Mouse (Mus musculus) hindbrain, embryonic 12.5 days (tissue): ENCODE data around the gene Pde4d. TPM values are rescaled to one million over a fixed set of nuclear protein-coding genes. Genes with fewer than 3 reads are reported as not detected.

ENCODE experiments used
- ATAC-seq: fragments of 200-750 bp; cut with Nextera tagmentation; 2 replicates; pipeline ENCODE4 v1.8.0; 2017; ENCODE audit warnings: moderate TSS enrichment; ENCODE audit not compliant: low FRiP score
- H3K27ac ChIP-seq: fragments of 300-500 bp; sonication (generic); 2 replicates; pipeline ENCODE4 v1.5.1; 2016; ENCODE audit warnings: mild to moderate bottlenecking
- H3K27me3 ChIP-seq: fragments of 300-500 bp; sonication (generic); 2 replicates; pipeline ENCODE4 v1.6.1; 2016; ENCODE audit warnings: mild to moderate bottlenecking
- H3K36me3 ChIP-seq: fragments of 300-500 bp; sonication (generic); 2 replicates; pipeline ENCODE4 v1.6.1; 2016; ENCODE audit warnings: mild to moderate bottlenecking
- H3K4me1 ChIP-seq: fragments of 300-500 bp; sonication (generic); 2 replicates; pipeline ENCODE4 v1.6.1; 2016
- H3K4me2 ChIP-seq: fragments of 300-500 bp; sonication (generic); replicated peaks from 2 replicates; pipeline ENCODE4 v1.6.1; 2016; ENCODE audit warnings: mild to moderate bottlenecking
- H3K4me3 ChIP-seq: fragments of 300-500 bp; sonication (generic); 2 replicates; pipeline ENCODE4 v1.5.1; 2016; ENCODE audit warnings: mild to moderate bottlenecking
- H3K9ac ChIP-seq: fragments of 300-500 bp; sonication (generic); 2 replicates; pipeline ENCODE4 v1.6.1; 2016; ENCODE audit warnings: mild to moderate bottlenecking, moderate library complexity
- H3K9me3 ChIP-seq: fragments of 300-500 bp; sonication (generic); replicated peaks from 2 replicates; pipeline ENCODE4 v1.6.1; 2016; ENCODE audit warnings: mild to moderate bottlenecking
- WGBS: fragments of 180-500 bp; shearing (Covaris S2); methylation state at CpG from one replicate; pipeline ENCODE4 v1.1.7; 2016; 5-methylcytosine and 5-hydroxymethylcytosine counted together
- polyA plus RNA-seq: library from polyadenylated mRNA; unstranded; fragments of >200 nt; fragmentation: Nextera tagmentation; extraction: Ambion mirVana; gene quantifications from 2 replicates; pipeline ENCODE4 v1.2.1, GENCODE M21; 2016

The Pde4d gene
- polyA plus RNA-seq, 1 experiment from 2014 or later, result 20.6 TPM

- Histone ChIP-seq H3K9me3 (no peaks in the 10 kb centered on the region), H3K4me3 (no peak overlapping the region), H3K9ac (no peak overlapping the region), H3K4me2 (no peak overlapping the region), H3K36me3 (no peaks in the 10 kb centered on the region), H3K4me1 (no peaks in the 10 kb centered on the region), H3K27me3 (no peaks in the 10 kb centered on the region), H3K27ac (no peak overlapping the region)
- 73% methylated on average over 5 of the region's 5 CpGs for WGBS
- ATAC-seq, result no peak
Measured at GRCm38 (mm10) chr13:109548263-109548662, 1098.5 kb downstream of the Pde4d start.

GRCm38 (mm10) chr13:109548771-109549555 is 1099.2 kb downstream of the Pde4d start:
- Histone ChIP-seq H3K4me1 (no peaks in the 10 kb centered on the region), H3K36me3 (no peaks in the 10 kb centered on the region), H3K27ac (0 out of 2 replicates have a peak overlapping the region, but pooled peaks have one; percentile 44), H3K4me2 (no peak overlapping the region), H3K4me3 (no peak overlapping the region), H3K9ac (no peak overlapping the region), H3K9me3 (no peaks in the 10 kb centered on the region), H3K27me3 (no peaks in the 10 kb centered on the region)
- no peak for ATAC-seq
- WGBS, result 76% methylated on average over 11 of the region's 11 CpGs

GRCm38 (mm10) chr13:109551836-109552235 is 1102.1 kb downstream of the Pde4d start:
- no peaks in the 10 kb centered on the region for H3K27me3 ChIP-seq
- H3K9ac ChIP-seq, result no peak overlapping the region
- ATAC-seq, result no peak
- no peaks in the 10 kb centered on the region for H3K9me3 ChIP-seq
- no peak overlapping the region for H3K27ac ChIP-seq
- H3K36me3 ChIP-seq, result no peaks in the 10 kb centered on the region
- no peak overlapping the region for H3K4me2 ChIP-seq
- no peaks in the 10 kb centered on the region for H3K4me1 ChIP-seq
- no peak overlapping the region for H3K4me3 ChIP-seq
- WGBS, result 74% methylated on average over 3 of the region's 3 CpGs

GRCm38 (mm10) chr13:109555513-109555912 is 1105.8 kb downstream of the Pde4d start:
- no peak for ATAC-seq
- 77% methylated on average over 5 of the region's 5 CpGs for WGBS
- Histone ChIP-seq H3K9ac (no peak overlapping the region), H3K27ac (no peak overlapping the region), H3K4me2 (no peak overlapping the region), H3K4me3 (no peak overlapping the region), H3K4me1 (no peaks in the 10 kb centered on the region), H3K27me3 (no peaks in the 10 kb centered on the region), H3K36me3 (no peaks in the 10 kb centered on the region), H3K9me3 (no peaks in the 10 kb centered on the region)

- Histone ChIP-seq H3K36me3 (no peaks in the 10 kb centered on the region), H3K27ac (no peak overlapping the region), H3K4me2 (no peak overlapping the region), H3K27me3 (no peaks in the 10 kb centered on the region), H3K4me3 (no peak overlapping the region), H3K9ac (no peak overlapping the region), H3K9me3 (no peaks in the 10 kb centered on the region), H3K4me1 (no peaks in the 10 kb centered on the region)
- no peak for ATAC-seq
- WGBS, result 84% methylated on average over 4 of the region's 4 CpGs
Measured at GRCm38 (mm10) chr13:109556853-109557252, 1107.1 kb downstream of the Pde4d start.

GRCm38 (mm10) chr13:109558341-109559257 is 1108.9 kb downstream of the Pde4d start:
- WGBS, result 74% methylated on average over 12 of the region's 12 CpGs
- ATAC-seq, result no peak
- Histone ChIP-seq H3K4me2 (no peak overlapping the region), H3K4me3 (no peak overlapping the region), H3K36me3 (no peaks in the 10 kb centered on the region), H3K27ac (no peak overlapping the region), H3K9me3 (no peaks in the 10 kb centered on the region), H3K9ac (no peak overlapping the region), H3K27me3 (no peaks in the 10 kb centered on the region), H3K4me1 (no peaks in the 10 kb centered on the region)

GRCm38 (mm10) chr13:109560261-109560660 is 1110.5 kb downstream of the Pde4d start:
- H3K9ac ChIP-seq, result no peak overlapping the region
- no peak for ATAC-seq
- 82% methylated on average over 4 of the region's 4 CpGs for WGBS

GRCm38 (mm10) chr13:109568638-109569468 is 1119.1 kb downstream of the Pde4d start:
- ATAC-seq, result no peak

More at GRCm38 (mm10) chr13:109560261-109560660, 1110.5 kb downstream of the Pde4d start:
- no peaks in the 10 kb centered on the region for H3K9me3 ChIP-seq
- H3K27me3 ChIP-seq, result no peaks in the 10 kb centered on the region
- H3K4me1 ChIP-seq, result peaks cover 2% of the 10 kb centered on the region; the same call in 1 of the 2 replicates
- no peak overlapping the region for H3K4me2 ChIP-seq
- H3K27ac ChIP-seq, result no peak overlapping the region
- H3K4me3 ChIP-seq, result no peak overlapping the region
- H3K36me3 ChIP-seq, result no peaks in the 10 kb centered on the region

GRCm38 (mm10) chr13:109569491-109569890 is 1119.7 kb downstream of the Pde4d start:
- Histone ChIP-seq H3K4me2 (no peak overlapping the region), H3K9me3 (no peaks in the 10 kb centered on the region), H3K36me3 (no peaks in the 10 kb centered on the region), H3K4me3 (no peak overlapping the region), H3K27me3 (no peaks in the 10 kb centered on the region), H3K4me1 (peaks cover 1% of the 10 kb centered on the region; the same call in 1 of the 2 replicates), H3K27ac (no peak overlapping the region), H3K9ac (no peak overlapping the region)
- ATAC-seq, result no peak
- 71% methylated on average over 5 of the region's 5 CpGs for WGBS

More at GRCm38 (mm10) chr13:109568638-109569468, 1119.1 kb downstream of the Pde4d start:
- Histone ChIP-seq H3K27ac (0 out of 2 replicates have a peak overlapping the region, but pooled peaks have one; percentile 36), H3K4me3 (no peak overlapping the region), H3K27me3 (no peaks in the 10 kb centered on the region), H3K36me3 (no peaks in the 10 kb centered on the region), H3K4me2 (no peak overlapping the region), H3K9ac (no peak overlapping the region), H3K9me3 (no peaks in the 10 kb centered on the region), H3K4me1 (peaks cover 2% of the 10 kb centered on the region; the same call in 1 of the 2 replicates)
- 81% methylated on average over 20 of the region's 20 CpGs for WGBS

GRCm38 (mm10) chr13:109576725-109577124 is 1127.0 kb downstream of the Pde4d start:
- H3K4me2 ChIP-seq, result no peak overlapping the region
- WGBS, result 59% methylated on average over 1 of the region's 1 CpGs
- H3K9ac ChIP-seq, result no peak overlapping the region
- H3K9me3 ChIP-seq, result no peaks in the 10 kb centered on the region
- H3K36me3 ChIP-seq, result no peaks in the 10 kb centered on the region
- H3K27ac ChIP-seq, result no peak overlapping the region; the same call in 1 of the 2 replicates
- peak; percentile 32; the same call in 1 of the 2 replicates for ATAC-seq
- no peaks in the 10 kb centered on the region for H3K27me3 ChIP-seq
- H3K4me3 ChIP-seq, result no peak overlapping the region
- peaks cover 7% of the 10 kb centered on the region; the same call in 1 of the 2 replicates for H3K4me1 ChIP-seq

- no peaks in the 10 kb centered on the region for H3K27me3 ChIP-seq
- H3K4me2 ChIP-seq, result no peak overlapping the region
- ATAC-seq, result no peak
- WGBS, result 74% methylated on average over 5 of the region's 5 CpGs
- H3K4me3 ChIP-seq, result no peak overlapping the region
- peaks cover 7% of the 10 kb centered on the region; the same call in 1 of the 2 replicates for H3K4me1 ChIP-seq
- H3K9ac ChIP-seq, result no peak overlapping the region
- no peaks in the 10 kb centered on the region for H3K36me3 ChIP-seq
- 0 out of 2 replicates have a peak overlapping the region, but pooled peaks have one; percentile 3 for H3K27ac ChIP-seq
- no peaks in the 10 kb centered on the region for H3K9me3 ChIP-seq
Measured at GRCm38 (mm10) chr13:109577454-109577853, 1127.7 kb downstream of the Pde4d start.
